Mouse (Mus musculus): Measurements from ENCODE around the gene Pcbp2.
A peak's percentile ranks its signal among the peaks of the same experiment; 100 is the strongest.

Gene Pcbp2

GRCm38 (mm10) chr15:102524892-102525485 lies 54.6 kb downstream of the Pcbp2 start, which contains the start of gene Npff:
Npff (minus strand) TSS chr15:102524942.
- no peak for DNase-seq (ENCODE audit: low read depth, low spot score)

DNA sequence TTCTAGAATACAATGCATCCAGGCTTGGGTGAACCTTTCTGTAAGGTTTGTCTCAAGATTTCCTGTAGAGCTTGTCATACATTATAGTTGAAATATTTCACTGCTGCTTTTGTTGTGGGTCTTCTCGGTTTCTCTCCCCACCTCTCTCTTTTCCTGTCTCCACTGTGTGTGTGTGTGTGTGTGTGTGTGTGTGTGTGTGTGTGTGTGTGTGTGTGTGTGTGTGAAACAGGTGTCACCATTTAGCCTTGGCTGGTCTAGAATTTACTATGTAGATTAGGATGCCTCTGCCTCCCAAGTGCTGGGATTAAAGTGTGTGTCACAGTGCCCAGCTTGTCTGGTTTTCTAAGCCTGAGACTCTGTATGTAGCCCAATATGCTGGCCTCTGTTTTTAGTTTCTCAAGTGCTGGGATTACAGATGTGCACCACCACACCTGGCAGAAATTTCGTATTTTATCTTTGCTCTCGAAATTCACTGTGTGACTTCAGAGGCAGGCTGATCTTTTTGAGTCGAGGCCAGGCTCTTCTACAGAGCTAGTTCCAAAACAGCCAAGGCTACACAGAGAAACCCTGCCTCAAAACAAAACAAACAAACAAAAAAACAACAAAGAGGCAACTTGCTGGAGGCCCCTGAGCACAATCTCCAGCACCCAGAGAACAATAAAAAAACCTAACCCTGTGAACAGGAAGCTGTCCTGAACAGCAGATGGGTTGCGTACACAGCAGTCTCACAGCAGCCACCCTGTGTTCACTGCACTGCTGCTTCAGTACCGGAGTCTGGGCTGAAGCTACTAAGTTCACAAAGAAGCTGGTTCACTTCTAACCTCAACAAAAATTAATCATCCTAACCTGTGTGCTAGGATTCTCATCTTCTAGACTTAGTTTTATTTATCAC lies 56.0 kb downstream of the Pcbp2 start:
- no peak for DNase-seq (ENCODE audit: low read depth, low spot score)

GRCm38 (mm10) chr15:102527936-102528335 lies 57.6 kb downstream of the Pcbp2 start:
- no peak for DNase-seq (ENCODE audit: low read depth, low spot score)

DNA sequence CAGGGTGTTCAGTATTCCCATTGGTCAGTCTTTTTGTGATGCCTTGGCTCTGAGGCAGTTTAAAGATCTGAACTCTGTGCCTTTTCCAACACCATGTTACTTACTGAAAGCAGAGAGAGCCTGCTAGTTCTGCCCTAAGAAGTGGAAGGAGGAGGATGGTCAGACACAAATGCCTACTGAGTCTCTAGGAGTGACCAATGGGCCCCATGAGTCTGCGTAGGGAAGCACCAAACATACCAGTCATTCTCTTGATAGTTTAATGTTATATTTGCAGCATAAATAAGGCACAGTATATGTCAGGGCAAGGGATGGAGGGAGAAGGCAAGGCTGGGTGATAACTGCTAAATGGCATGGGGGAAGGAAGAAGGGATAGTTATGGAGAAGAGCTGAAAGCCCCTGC lies 58.1 kb downstream of the Pcbp2 start:
- DNase-seq (ENCODE audit: low read depth, low spot score) = no peak

DNA sequence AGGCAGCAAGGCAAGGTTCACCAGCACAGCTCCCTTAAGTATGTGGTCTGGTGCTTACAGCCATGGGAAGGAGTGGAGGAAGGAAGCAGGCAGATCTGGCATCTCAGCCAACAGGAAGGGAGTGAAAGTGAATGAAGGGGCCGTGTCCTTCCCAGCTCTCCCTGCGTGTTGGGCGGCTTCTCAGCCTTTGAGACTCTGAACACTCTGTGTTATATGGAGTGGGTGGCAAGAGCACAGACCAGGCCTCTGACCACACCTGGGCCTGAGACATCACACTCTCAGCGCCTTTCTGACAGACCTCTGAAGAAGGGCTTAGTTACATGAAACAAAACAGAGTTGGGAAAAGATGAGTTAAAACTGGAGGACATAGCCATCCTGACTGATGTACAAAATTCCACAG lies 60.2 kb downstream of the Pcbp2 start:
- DNase-seq (ENCODE audit: low read depth, low spot score) = no peak

DNA sequence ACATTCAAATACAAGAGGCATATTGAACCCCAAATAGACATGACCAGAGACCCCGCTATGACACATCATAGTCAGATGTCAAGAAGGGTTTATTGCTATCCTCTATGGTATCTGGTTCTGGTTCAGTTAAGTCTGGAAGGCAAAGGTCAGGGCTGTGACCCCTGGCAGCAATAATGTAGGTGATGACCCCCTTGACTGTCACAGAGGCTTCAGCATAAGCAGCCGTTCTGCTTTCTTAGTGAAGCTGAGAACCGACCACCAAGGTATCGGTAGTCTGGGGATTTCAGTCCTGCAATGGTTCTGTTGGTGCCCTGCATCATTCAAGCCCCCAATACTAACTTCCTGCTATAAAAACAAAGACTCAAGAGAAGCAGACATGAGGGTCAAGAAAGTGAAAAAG lies 61.2 kb downstream of the Pcbp2 start:
- DNase-seq (ENCODE audit: low read depth, low spot score) = no peak

DNA sequence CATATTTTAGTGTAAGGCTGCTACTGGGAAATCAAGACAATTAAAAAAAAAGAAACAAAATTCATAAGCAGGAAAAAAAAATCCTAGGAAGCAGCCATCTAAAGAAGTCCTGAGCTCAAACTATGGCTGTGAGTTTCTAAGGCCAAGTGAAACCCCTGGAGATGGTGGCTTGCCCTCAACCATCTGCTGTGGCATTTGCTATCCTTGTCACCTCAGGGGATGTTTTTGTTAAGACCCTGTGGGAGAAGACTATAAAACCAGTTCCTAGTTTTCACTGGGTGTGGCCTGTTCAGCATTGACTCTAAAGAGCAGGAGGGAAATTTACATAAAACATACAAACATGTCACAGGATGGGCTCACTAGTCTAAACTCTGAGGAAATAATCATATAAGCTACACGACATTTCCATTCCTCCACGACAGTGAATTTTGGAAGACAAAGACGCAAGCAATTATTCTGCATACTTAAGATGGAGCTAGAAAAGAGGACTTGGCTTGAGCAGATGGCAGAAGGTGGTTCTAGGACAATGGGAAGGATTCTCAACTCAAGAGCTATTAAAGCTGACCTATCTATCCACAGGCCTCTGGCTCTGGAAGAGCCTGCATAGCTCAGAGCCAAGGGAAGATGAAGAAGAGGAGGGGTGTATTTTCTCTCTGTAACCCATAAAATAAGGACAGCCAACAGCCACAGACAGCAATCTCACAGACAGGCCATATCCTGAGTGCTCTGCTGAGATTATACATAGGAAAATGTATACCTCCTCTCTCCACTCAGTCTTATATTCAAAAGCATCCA lies 62.0 kb downstream of the Pcbp2 start:
- no peak for DNase-seq (ENCODE audit: low read depth, low spot score)

GRCm38 (mm10) chr15:102533926-102534325 lies 63.6 kb downstream of the Pcbp2 start:
- DNase-seq (ENCODE audit: low read depth, low spot score) = no peak

DNA sequence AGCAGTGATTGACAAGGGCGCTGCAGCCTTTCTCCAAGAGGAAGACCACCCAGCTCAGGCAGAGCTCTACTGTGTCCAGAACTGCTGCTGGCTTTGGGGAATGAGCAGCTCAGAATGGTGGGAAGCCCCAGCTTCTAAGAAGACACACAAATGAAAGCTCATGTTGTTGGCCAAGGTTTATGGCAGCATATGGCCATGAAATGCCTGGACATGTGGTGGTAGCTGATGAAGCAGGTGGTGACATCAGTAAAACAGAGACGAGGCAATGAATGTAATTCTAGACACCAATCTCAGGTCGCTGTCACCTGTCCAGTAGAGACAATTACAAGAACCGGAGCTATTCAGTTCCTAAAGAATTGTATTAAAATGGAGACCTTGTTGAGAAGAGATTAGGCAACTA lies 74.5 kb downstream of the Pcbp2 start:
- no peak for DNase-seq (ENCODE audit: low read depth, low spot score)

DNA sequence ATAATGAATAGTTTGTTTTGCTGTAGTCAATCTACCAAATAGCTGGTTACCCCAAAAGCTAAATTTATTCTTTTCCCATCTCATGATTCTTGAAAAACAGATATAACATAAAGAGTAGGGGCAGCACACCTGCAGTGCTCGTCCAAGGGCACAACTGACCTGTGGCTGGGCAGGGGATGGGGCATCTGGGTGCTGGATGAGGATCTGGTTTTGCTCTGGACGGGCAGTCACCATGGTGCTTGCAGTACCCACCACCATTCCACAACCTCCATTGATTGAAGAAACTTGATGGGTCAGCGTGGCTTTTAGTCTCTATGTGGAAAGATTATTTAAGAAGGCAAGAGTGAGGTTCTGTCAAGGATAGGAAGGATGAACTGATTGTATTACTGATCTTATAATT lies 75.9 kb downstream of the Pcbp2 start:
- DNase-seq (ENCODE audit: low read depth, low spot score) = no peak

GRCm38 (mm10) chr15:102546677-102547427 lies 76.5 kb downstream of the Pcbp2 start:
- peak; percentile 91 for DNase-seq (ENCODE audit: low read depth, low spot score)

- DNase-seq (ENCODE audit: low read depth, low spot score) = no peak
Measured at GRCm38 (mm10) chr15:102547478-102547877, 77.1 kb downstream of the Pcbp2 start.

All from telencephalon, adult 2 months (tissue).